Mouse (Mus musculus): ENCODE measurements around the gene Itsn2. TPM values are rescaled to one million over a fixed set of nuclear protein-coding genes. Genes with fewer than 3 reads are reported as not detected.

Gene Itsn2
- polyA plus RNA-seq, 1 experiment from 2014 or later: 21.6 TPM

- ATAC-seq (ENCODE audit: low read depth): no peak
- no peaks in the 10 kb centered on the region for H3K27me3 ChIP-seq
- H3K4me3 ChIP-seq: no peak overlapping the region
- no peak overlapping the region for H3K9ac ChIP-seq
- H3K27ac ChIP-seq (replicated peaks): no peak overlapping the region
- H3K9me3 ChIP-seq: no peaks in the 10 kb centered on the region
- no peak overlapping the region for H3K4me2 ChIP-seq
- H3K4me1 ChIP-seq (replicated peaks): no peaks in the 10 kb centered on the region
- no peaks in the 10 kb centered on the region for H3K36me3 ChIP-seq
- WGBS: 84% methylated on average over 9 of the region's 9 CpGs
Measured at GRCm38 (mm10) chr12:4558475-4559279, 33.8 kb upstream of the Itsn2 start.

- Histone ChIP-seq H3K9me3 (no peaks in the 10 kb centered on the region), H3K4me1 (replicated peaks) (no peaks in the 10 kb centered on the region), H3K4me3 (no peak overlapping the region), H3K27me3 (no peaks in the 10 kb centered on the region), H3K27ac (replicated peaks) (no peak overlapping the region), H3K4me2 (no peak overlapping the region), H3K9ac (no peak overlapping the region), H3K36me3 (no peaks in the 10 kb centered on the region)
- WGBS: 41% methylated on average over 5 of the region's 5 CpGs
- no peak for ATAC-seq (ENCODE audit: low read depth)
Measured at GRCm38 (mm10) chr12:4571864-4572263, 20.6 kb upstream of the Itsn2 start.

GRCm38 (mm10) chr12:4574065-4574464 lies 18.4 kb upstream of the Itsn2 start:
- H3K27me3 ChIP-seq: no peaks in the 10 kb centered on the region
- no peaks in the 10 kb centered on the region for H3K36me3 ChIP-seq
- H3K9ac ChIP-seq: no peak overlapping the region
- H3K9me3 ChIP-seq: no peaks in the 10 kb centered on the region
- H3K27ac ChIP-seq (replicated peaks): no peak overlapping the region
- ATAC-seq (ENCODE audit: low read depth): no peak
- no peak overlapping the region for H3K4me3 ChIP-seq
- no peaks in the 10 kb centered on the region for H3K4me1 ChIP-seq (replicated peaks)
- H3K4me2 ChIP-seq: no peak overlapping the region
- 80% methylated on average over 4 of the region's 4 CpGs for WGBS

- no peaks in the 10 kb centered on the region for H3K9me3 ChIP-seq
Measured at GRCm38 (mm10) chr12:4582326-4582725, 10.1 kb upstream of the Itsn2 start.

GRCm38 (mm10) chr12:4587846-4588245 lies 4.6 kb upstream of the Itsn2 start:
- Histone ChIP-seq H3K36me3 (no peaks in the 10 kb centered on the region), H3K4me3 (no peak overlapping the region), H3K4me2 (no peak overlapping the region), H3K27ac (replicated peaks) (no peak overlapping the region), H3K27me3 (no peaks in the 10 kb centered on the region), H3K4me1 (replicated peaks) (no peaks in the 10 kb centered on the region; the same call in 1 of the 2 replicates), H3K9me3 (no peaks in the 10 kb centered on the region), H3K9ac (no peak overlapping the region)
- no peak for ATAC-seq (ENCODE audit: low read depth)
- 78% methylated on average over 2 of the region's 2 CpGs for WGBS

More at GRCm38 (mm10) chr12:4582326-4582725, 10.1 kb upstream of the Itsn2 start:
- H3K27me3 ChIP-seq: no peaks in the 10 kb centered on the region
- no peak overlapping the region for H3K4me3 ChIP-seq
- H3K36me3 ChIP-seq: no peaks in the 10 kb centered on the region
- no peak overlapping the region for H3K4me2 ChIP-seq
- H3K9ac ChIP-seq: no peak overlapping the region
- no peak overlapping the region for H3K27ac ChIP-seq (replicated peaks)
- H3K4me1 ChIP-seq (replicated peaks): no peaks in the 10 kb centered on the region
- ATAC-seq (ENCODE audit: low read depth): no peak

GRCm38 (mm10) chr12:4588603-4589002 lies 3.8 kb upstream of the Itsn2 start:
- Histone ChIP-seq H3K4me1 (replicated peaks) (peaks cover 3% of the 10 kb centered on the region), H3K27ac (replicated peaks) (no peak overlapping the region), H3K36me3 (no peaks in the 10 kb centered on the region), H3K4me3 (no peak overlapping the region), H3K9me3 (no peaks in the 10 kb centered on the region), H3K9ac (no peak overlapping the region), H3K27me3 (no peaks in the 10 kb centered on the region), H3K4me2 (no peak overlapping the region)
- no peak for ATAC-seq (ENCODE audit: low read depth)
- WGBS: 74% methylated on average over 3 of the region's 3 CpGs

GRCm38 (mm10) chr12:4592025-4592424 lies 413 bp upstream of the Itsn2 start:
- Histone ChIP-seq H3K9me3 (no peaks in the 10 kb centered on the region), H3K4me2 (peak overlapping the region; percentile 83), H3K27ac (replicated peaks) (no peak overlapping the region), H3K4me1 (replicated peaks) (peaks cover 11% of the 10 kb centered on the region), H3K9ac (peak overlapping the region; percentile 86; the same call in 1 of the 2 replicates), H3K27me3 (no peaks in the 10 kb centered on the region), H3K36me3 (no peaks in the 10 kb centered on the region), H3K4me3 (peak overlapping the region; percentile 90)
- ATAC-seq (ENCODE audit: low read depth): no peak
- WGBS: 75% methylated on average over 6 of the region's 6 CpGs

- no peaks in the 10 kb centered on the region for H3K36me3 ChIP-seq
- WGBS: under 1% methylated on average over 62 of the region's 80 CpGs
- H3K27me3 ChIP-seq: no peaks in the 10 kb centered on the region
- H3K27ac ChIP-seq (replicated peaks): peak overlapping the region; percentile 59
- H3K4me1 ChIP-seq (replicated peaks): peaks cover 11% of the 10 kb centered on the region
- peak overlapping the region; percentile 90 for H3K4me3 ChIP-seq
- peak overlapping the region; percentile 83 for H3K4me2 ChIP-seq
- peak overlapping the region; percentile 86 for H3K9ac ChIP-seq
- ATAC-seq (ENCODE audit: low read depth): peak; percentile 81
- no peaks in the 10 kb centered on the region for H3K9me3 ChIP-seq
Measured at GRCm38 (mm10) chr12:4593166-4593929, 910 bp downstream of the Itsn2 start.

- Histone ChIP-seq H3K9me3 (no peaks in the 10 kb centered on the region), H3K36me3 (no peaks in the 10 kb centered on the region), H3K4me2 (peak overlapping the region; percentile 83), H3K27me3 (no peaks in the 10 kb centered on the region), H3K9ac (peak overlapping the region; percentile 86; the same call in 1 of the 2 replicates), H3K27ac (replicated peaks) (no peak overlapping the region), H3K4me1 (replicated peaks) (peaks cover 11% of the 10 kb centered on the region), H3K4me3 (peak overlapping the region; percentile 90)
- WGBS: 63% methylated on average over 9 of the region's 9 CpGs
- no peak for ATAC-seq (ENCODE audit: low read depth)
Measured at GRCm38 (mm10) chr12:4593930-4594391, 1.5 kb downstream of the Itsn2 start.

GRCm38 (mm10) chr12:4595055-4595454 lies 2.6 kb downstream of the Itsn2 start:
- Histone ChIP-seq H3K9ac (no peak overlapping the region), H3K36me3 (no peaks in the 10 kb centered on the region), H3K4me1 (replicated peaks) (peaks cover 11% of the 10 kb centered on the region), H3K4me3 (no peak overlapping the region), H3K27ac (replicated peaks) (no peak overlapping the region), H3K9me3 (no peaks in the 10 kb centered on the region), H3K4me2 (no peak overlapping the region), H3K27me3 (no peaks in the 10 kb centered on the region)
- WGBS: 69% methylated on average over 6 of the region's 6 CpGs
- ATAC-seq (ENCODE audit: low read depth): no peak

GRCm38 (mm10) chr12:4598666-4599428 lies 6.4 kb downstream of the Itsn2 start:
- Histone ChIP-seq H3K27me3 (no peaks in the 10 kb centered on the region), H3K9me3 (no peaks in the 10 kb centered on the region), H3K27ac (replicated peaks) (no peak overlapping the region), H3K4me3 (no peak overlapping the region), H3K4me2 (no peak overlapping the region), H3K9ac (no peak overlapping the region), H3K36me3 (no peaks in the 10 kb centered on the region), H3K4me1 (replicated peaks) (peaks cover 5% of the 10 kb centered on the region)
- WGBS: 63% methylated on average over 8 of the region's 8 CpGs
- no peak for ATAC-seq (ENCODE audit: low read depth)

GRCm38 (mm10) chr12:4599713-4600112 lies 7.3 kb downstream of the Itsn2 start:
- Histone ChIP-seq H3K4me2 (no peak overlapping the region), H3K4me1 (replicated peaks) (no peaks in the 10 kb centered on the region), H3K9me3 (no peaks in the 10 kb centered on the region), H3K4me3 (no peak overlapping the region), H3K27me3 (no peaks in the 10 kb centered on the region), H3K27ac (replicated peaks) (no peak overlapping the region), H3K36me3 (no peaks in the 10 kb centered on the region), H3K9ac (no peak overlapping the region)
- ATAC-seq (ENCODE audit: low read depth): no peak
- 77% methylated on average over 4 of the region's 4 CpGs for WGBS
